ENCODE assay signal across 28 mouse cellular contexts in the genomic region with DNA sequence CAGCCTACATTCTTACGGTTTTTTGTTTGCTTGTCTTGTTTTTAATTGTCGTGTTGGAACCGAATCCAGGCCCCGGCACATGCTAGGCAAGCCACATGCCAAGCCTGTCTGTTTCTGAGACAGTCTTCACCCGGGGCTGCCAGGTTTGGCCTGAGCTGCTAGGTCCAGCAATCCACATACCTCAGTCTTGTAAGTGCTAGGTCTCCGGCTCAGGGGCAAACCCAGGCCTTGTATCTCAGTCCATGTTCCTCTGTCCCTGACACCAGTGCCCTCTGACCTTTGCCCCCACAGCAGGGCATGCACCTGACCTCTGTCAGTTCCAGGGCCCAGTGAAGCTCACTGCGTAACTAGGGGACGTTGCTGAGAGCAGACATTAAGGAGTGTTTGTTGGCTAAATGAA. TPM values are rescaled to one million over a fixed set of nuclear protein-coding genes. Genes with fewer than 3 reads are reported as not detected.
DNase-seq lines count a peak whose midpoint lies in the region; ATAC-seq and TF ChIP-seq lines count a peak whose summit lies in the region.
"Had no signal": no experiment of that assay in that cellular context is flagged by ENCODE, and none has a peak within 500 bp of the region (broad histone marks: within the 10 kb centered on the region; RNA-seq: fewer than 3 reads in every experiment).

No protein-coding gene starts in this region.

- DNase-seq in hindbrain, embryonic 10.5 days (ENCODE audit: low spot score): peak; percentile 50
- no peak for DNase-seq in hindbrain, embryonic 11.5 days (ENCODE audit: low spot score)
- peak; percentile 96 for DNase-seq in liver, adult 2 months (ENCODE audit: extremely low read depth, low read depth, low spot score)
- no peak for DNase-seq in liver
- DNase-seq in embryonic facial prominence, embryonic 11.5 days (ENCODE audit: low spot score): no peak
- DNase-seq in yolk sac, embryonic 10.5 days (ENCODE audit: low spot score): peak; percentile 89
- no peak for DNase-seq in gastrocnemius, postnatal 25 days
- DNase-seq: adrenal gland, postnatal 25 days; B cell, adult 2 months; cerebellum, adult 18-20 months; heart, postnatal 14 days; layer of hippocampus, postnatal 36 days; lung, postnatal 10 days; midbrain, embryonic 14.5 days; thymus, postnatal 25 days had no signal

- WGBS in hindbrain, embryonic 10.5 days: 50% methylated on average over 8 of the region's 8 CpGs
- WGBS in hindbrain, embryonic 11.5 days: 50% methylated on average over 8 of the region's 8 CpGs
- WGBS in liver, adult 2 months: 23% methylated on average over 8 of the region's 8 CpGs
- 45% methylated on average over 8 of the region's 8 CpGs for WGBS in embryonic facial prominence, embryonic 11.5 days

- H3K4me2 ChIP-seq in hindbrain, embryonic 11.5 days (replicated peaks; ENCODE audit: low read depth, low read length): no peak overlapping the region
- H3K4me2 ChIP-seq in embryonic facial prominence, embryonic 11.5 days (ENCODE audit: low read depth, low read length): no peak overlapping the region
- H3K4me2 ChIP-seq: heart, embryonic 12.5 days; hindbrain, embryonic 15.5 days; intestine, embryonic 15.5 days had no signal

- H3K27me3 ChIP-seq in hindbrain, embryonic 10.5 days (ENCODE audit: insufficient read depth, poor library complexity, severe bottlenecking): peaks cover 15% of the 10 kb centered on the region; the same call in 1 of the 2 replicates
- H3K27me3 ChIP-seq in hindbrain, embryonic 11.5 days (ENCODE audit: control insufficient read depth, insufficient read depth, low read length): no peaks in the 10 kb centered on the region
- no peaks in the 10 kb centered on the region for H3K27me3 ChIP-seq in liver, adult 2 months (ENCODE audit: control insufficient read depth, insufficient read depth, low read length)
- no peaks in the 10 kb centered on the region for H3K27me3 ChIP-seq in embryonic facial prominence, embryonic 11.5 days (ENCODE audit: control insufficient read depth, insufficient read depth, low read length)
- H3K27me3 ChIP-seq: heart, embryonic 12.5 days; hindbrain, embryonic 15.5 days; intestine, embryonic 15.5 days had no signal

- no peak for TF ChIP-seq CTCF in liver, adult 2 months (IDR thresholded peaks at IDR 0.05; ENCODE audit: low read depth, low read length)

- H3K27ac ChIP-seq in hindbrain, embryonic 10.5 days: no peak overlapping the region
- H3K27ac ChIP-seq in hindbrain, embryonic 11.5 days (ENCODE audit: low read depth, low read length): no peak overlapping the region
- H3K27ac ChIP-seq in liver, adult 2 months (replicated peaks; ENCODE audit: insufficient read depth, low read depth, low read length): peak overlapping the region; percentile 97
- H3K27ac ChIP-seq in embryonic facial prominence, embryonic 11.5 days (replicated peaks; ENCODE audit: low read depth, low read length): 0 out of 2 replicates have a peak overlapping the region, but pooled peaks have one; percentile 8
- H3K27ac ChIP-seq: hindbrain, embryonic 15.5 days; intestine, embryonic 15.5 days; layer of hippocampus, adult 2 months; liver, embryonic 14.5 days had no signal

- H3K4me1 ChIP-seq in hindbrain, embryonic 10.5 days (replicated peaks): peaks cover 36% of the 10 kb centered on the region
- H3K4me1 ChIP-seq in hindbrain, embryonic 11.5 days (replicated peaks; ENCODE audit: control insufficient read depth, insufficient read depth, low read length): peaks cover 4% of the 10 kb centered on the region; the same call in 1 of the 2 replicates
- H3K4me1 ChIP-seq in liver, adult 2 months (ENCODE audit: control insufficient read depth, insufficient read depth, low read length): peaks cover 12% of the 10 kb centered on the region
- H3K4me1 ChIP-seq in embryonic facial prominence, embryonic 11.5 days (ENCODE audit: control insufficient read depth, insufficient read depth, low read length): no peaks in the 10 kb centered on the region

- H3K9ac ChIP-seq in hindbrain, embryonic 11.5 days (ENCODE audit: low read depth, low read length): no peak overlapping the region
- H3K9ac ChIP-seq in liver, adult 2 months (ENCODE audit: low read depth, low read length): peak overlapping the region; percentile 5; the same call in 1 of the 2 replicates
- no peak overlapping the region for H3K9ac ChIP-seq in embryonic facial prominence, embryonic 11.5 days (replicated peaks; ENCODE audit: low read length)
- H3K9ac ChIP-seq: heart, embryonic 12.5 days; hindbrain, embryonic 15.5 days; intestine, embryonic 15.5 days; liver, embryonic 14.5 days had no signal

- H3K36me3 ChIP-seq in hindbrain, embryonic 10.5 days: no peaks in the 10 kb centered on the region
- H3K36me3 ChIP-seq in hindbrain, embryonic 11.5 days (ENCODE audit: control insufficient read depth, insufficient read depth, low read length): no peaks in the 10 kb centered on the region
- H3K36me3 ChIP-seq in liver, adult 2 months (ENCODE audit: control insufficient read depth, insufficient read depth, low read length): no peaks in the 10 kb centered on the region
- no peaks in the 10 kb centered on the region for H3K36me3 ChIP-seq in embryonic facial prominence, embryonic 11.5 days (replicated peaks; ENCODE audit: control insufficient read depth, insufficient read depth, low read depth, low read length)
- H3K36me3 ChIP-seq: heart, embryonic 12.5 days; hindbrain, embryonic 15.5 days; intestine, embryonic 15.5 days had no signal

- no peak overlapping the region for H3K4me3 ChIP-seq in hindbrain, embryonic 10.5 days
- no peak overlapping the region for H3K4me3 ChIP-seq in hindbrain, embryonic 11.5 days (ENCODE audit: low read depth, low read length)
- H3K4me3 ChIP-seq in liver, adult 2 months (ENCODE audit: insufficient read depth, low read depth, low read length): no peak overlapping the region
- H3K4me3 ChIP-seq in embryonic facial prominence, embryonic 11.5 days (ENCODE audit: low read depth, low read length): no peak overlapping the region
- H3K4me3 ChIP-seq: heart, embryonic 12.5 days; hindbrain, embryonic 15.5 days; intestine, embryonic 15.5 days; layer of hippocampus, adult 2 months; myocyte had no signal

- no peaks in the 10 kb centered on the region for H3K9me3 ChIP-seq in hindbrain, embryonic 10.5 days
- H3K9me3 ChIP-seq in hindbrain, embryonic 11.5 days (ENCODE audit: control insufficient read depth, low read length): no peaks in the 10 kb centered on the region
- H3K9me3 ChIP-seq in embryonic facial prominence, embryonic 11.5 days (replicated peaks; ENCODE audit: control insufficient read depth, low read length): no peaks in the 10 kb centered on the region
- H3K9me3 ChIP-seq: heart, embryonic 12.5 days; hindbrain, embryonic 15.5 days; intestine, embryonic 15.5 days had no signal

- TF ChIP-seq POLR2A in liver, adult 2 months (IDR thresholded peaks at IDR 0.05; ENCODE audit: extremely low read depth, insufficient read depth, low read length): no peak

- no peak for ATAC-seq in hindbrain, embryonic 11.5 days (ENCODE audit: low FRiP score)
- no peak for ATAC-seq in embryonic facial prominence, embryonic 11.5 days (replicated peaks; ENCODE audit: insufficient number of reproducible peaks, low FRiP score, low TSS enrichment, low read depth)
- ATAC-seq: intestine, embryonic 15.5 days had no signal

- H3K79me2 ChIP-seq in liver, adult 2 months (ENCODE audit: control insufficient read depth, insufficient read depth, low read length): no peaks in the 10 kb centered on the region

RNA-seq across cellular contexts. Expression of gene Slc2a5, which starts 9.5 kb away (rescaled TPM):
- polyA plus RNA-seq in hindbrain, embryonic 10.5 days (2016; fragmentation: Nextera tagmentation; extraction: Ambion mirVana): 1.1 and 2.0 TPM in 2 replicates
- 1.3 TPM in 2 replicates for polyA plus RNA-seq in hindbrain, embryonic 11.5 days (2014; fragmentation: Nextera tagmentation; extraction: Ambion mirVana)
- 7.8 and 8.0 TPM in 2 replicates for total RNA-seq in liver, adult 2 months (2014; rRNA removed)
- polyA plus RNA-seq in liver, adult 2 months (2012; rRNA removed): 2.9 and 3.3 TPM in 2 replicates
- polyA plus RNA-seq in embryonic facial prominence, embryonic 11.5 days (2014; fragmentation: Nextera tagmentation; extraction: Ambion mirVana): 0.90 and 1.4 TPM in 2 replicates
- total RNA-seq in gastrocnemius, postnatal 25 days (2021): under 1 TPM in 1 of 2 experiments, not detected in 1; 0.54 TPM
- total RNA-seq: common myeloid progenitor, adult 5-6 weeks; gastrocnemius, adult 18-20 months; granulocyte monocyte progenitor cell, adult 5-6 weeks had no signal

RNA-seq across cellular contexts. Expression of gene Slc2a7, which starts 20.2 kb away (rescaled TPM):
- not detected in 2 replicates for polyA plus RNA-seq in hindbrain, embryonic 10.5 days (2016; fragmentation: Nextera tagmentation; extraction: Ambion mirVana)
- polyA plus RNA-seq in hindbrain, embryonic 11.5 days (2014; fragmentation: Nextera tagmentation; extraction: Ambion mirVana): not detected in 2 replicates
- total RNA-seq in liver, adult 2 months (2014; rRNA removed): not detected in 2 replicates
- not detected in 2 replicates for polyA plus RNA-seq in liver, adult 2 months (2012; rRNA removed)
- polyA plus RNA-seq in embryonic facial prominence, embryonic 11.5 days (2014; fragmentation: Nextera tagmentation; extraction: Ambion mirVana): not detected in 2 replicates
- not detected for total RNA-seq in gastrocnemius, postnatal 25 days (2021)
- total RNA-seq: adrenal gland, postnatal 25 days; common myeloid progenitor, adult 5-6 weeks; gastrocnemius, adult 18-20 months; granulocyte monocyte progenitor cell, adult 5-6 weeks; heart, postnatal 14 days; layer of hippocampus, adult 2 months; layer of hippocampus, postnatal 36 days; megakaryocyte, adult 5-6 weeks had no signal
- polyA plus RNA-seq: forebrain, embryonic 11.5 days; heart, embryonic 12.5 days; hindbrain, embryonic 15.5 days; midbrain, embryonic 14.5 days; myocyte; neural tube, embryonic 14.5 days; testis, adult 2 months had no signal

RNA-seq across cellular contexts. Expression of gene Gpr157, which starts 41.4 kb away (rescaled TPM):
- polyA plus RNA-seq in hindbrain, embryonic 10.5 days (2016; fragmentation: Nextera tagmentation; extraction: Ambion mirVana): 0.59 and 0.81 TPM in 2 replicates
- 0.24 and 0.68 TPM in 2 replicates for polyA plus RNA-seq in hindbrain, embryonic 11.5 days (2014; fragmentation: Nextera tagmentation; extraction: Ambion mirVana)
- total RNA-seq in liver, adult 2 months (2014; rRNA removed): 1.6 and 2.0 TPM in 2 replicates
- 1.4 and 2.0 TPM in 2 replicates for polyA plus RNA-seq in liver, adult 2 months (2012; rRNA removed)
- 0.18 and 0.28 TPM in 2 replicates for polyA plus RNA-seq in embryonic facial prominence, embryonic 11.5 days (2014; fragmentation: Nextera tagmentation; extraction: Ambion mirVana)
- 10 to 100 TPM; 22.8 to 35.7 TPM for total RNA-seq in gastrocnemius, postnatal 25 days (2021)

Comparison
In these comparisons a context has a peak if more than half of its experiments do, and no peak if none do; other contexts are left out.
1. DNase-seq: peak in hindbrain, embryonic 10.5 days (single experiment), liver, adult 2 months (single experiment) and yolk sac, embryonic 10.5 days (single experiment); none in hindbrain, embryonic 11.5 days (single experiment), liver (single experiment), embryonic facial prominence, embryonic 11.5 days (single experiment) and gastrocnemius, postnatal 25 days (single experiment).
2. H3K27ac ChIP-seq: peak in liver, adult 2 months (single experiment) and embryonic facial prominence, embryonic 11.5 days (single experiment); none in hindbrain, embryonic 10.5 days (single experiment) and hindbrain, embryonic 11.5 days (single experiment).